Mouse (Mus musculus) embryonic facial prominence, embryonic 10.5 days (tissue): ENCODE measurements around the gene Olfr486. TPM values are rescaled to one million over a fixed set of nuclear protein-coding genes. Genes with fewer than 3 reads are reported as not detected.
"Not testable (repeated sequence)": the region's sequence is repeated elsewhere in the genome, so short reads cannot be mapped to it uniquely, and the experiment has no call there.

ENCODE experiments used
- DNase-seq: peaks from one replicate; pipeline ENCODE4 v3.0.0-alpha.2; 2017; ENCODE audit warnings: low spot score
- H3K27ac ChIP-seq: fragments of 300-500 bp; sonication (generic); replicated peaks from 2 replicates; pipeline ENCODE4 v1.5.1; 2016; ENCODE audit warnings: mild to moderate bottlenecking
- H3K27me3 ChIP-seq: fragments of 300-500 bp; sonication (generic); replicated peaks from 2 replicates; pipeline ENCODE4 v1.6.1; 2016; ENCODE audit warnings: low read depth, mild to moderate bottlenecking; ENCODE audit not compliant: poor library complexity, severe bottlenecking
- H3K36me3 ChIP-seq: fragments of 300-500 bp; sonication (generic); replicated peaks from 2 replicates; pipeline ENCODE4 v1.6.1; 2016; ENCODE audit warnings: mild to moderate bottlenecking, moderate library complexity
- H3K4me1 ChIP-seq: fragments of 300-500 bp; sonication (generic); 2 replicates; pipeline ENCODE4 v1.6.1; 2016
- H3K4me3 ChIP-seq: fragments of 300-500 bp; sonication (generic); 2 replicates; pipeline ENCODE4 v1.5.1; 2016; ENCODE audit warnings: mild to moderate bottlenecking, moderate library complexity
- H3K9me3 ChIP-seq: fragments of 300-500 bp; sonication (generic); 2 replicates; pipeline ENCODE4 v1.6.1; 2016; ENCODE audit warnings: mild to moderate bottlenecking
- WGBS: fragments of 180-500 bp; shearing (Covaris S2); methylation state at CpG from one replicate; pipeline ENCODE4 v1.1.7; 2016; 5-methylcytosine and 5-hydroxymethylcytosine counted together
- polyA plus RNA-seq: library from polyadenylated mRNA; unstranded; fragments of >200 nt; fragmentation: Nextera tagmentation; extraction: Ambion mirVana; gene quantifications from 2 replicates; pipeline ENCODE4 v1.2.1, GENCODE M21; 2016

The Olfr486 gene
- not detected in 2 replicates for polyA plus RNA-seq

DNA sequence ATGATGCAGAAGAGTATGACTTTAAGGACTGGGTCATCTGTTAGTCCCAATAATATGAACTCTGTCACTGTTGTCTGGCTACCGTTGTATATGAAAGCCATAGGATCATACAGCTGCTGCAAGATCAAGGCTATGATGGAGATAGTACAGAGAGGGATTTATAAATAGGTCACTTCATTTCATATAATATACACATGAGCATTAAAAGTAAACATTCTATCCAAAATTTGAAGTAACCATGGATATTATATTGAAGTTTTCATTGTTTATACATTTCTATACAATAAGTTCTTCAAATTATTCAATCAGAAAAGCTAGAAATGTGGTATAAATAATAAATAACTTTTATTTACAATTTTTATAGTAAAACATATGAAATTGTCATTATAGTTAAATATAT is at the start of gene Olfr486:
TSS of gene Olfr486 (minus strand) at position 101 of the 400 bp plus-strand sequence.
- H3K27me3 ChIP-seq, H3K36me3 ChIP-seq, H3K27ac ChIP-seq, H3K4me3 ChIP-seq, DNase-seq, H3K9me3 ChIP-seq, H3K4me1 ChIP-seq: not testable (repeated sequence)
- 93% methylated on average over 1 of the region's 1 CpGs for WGBS

DNA sequence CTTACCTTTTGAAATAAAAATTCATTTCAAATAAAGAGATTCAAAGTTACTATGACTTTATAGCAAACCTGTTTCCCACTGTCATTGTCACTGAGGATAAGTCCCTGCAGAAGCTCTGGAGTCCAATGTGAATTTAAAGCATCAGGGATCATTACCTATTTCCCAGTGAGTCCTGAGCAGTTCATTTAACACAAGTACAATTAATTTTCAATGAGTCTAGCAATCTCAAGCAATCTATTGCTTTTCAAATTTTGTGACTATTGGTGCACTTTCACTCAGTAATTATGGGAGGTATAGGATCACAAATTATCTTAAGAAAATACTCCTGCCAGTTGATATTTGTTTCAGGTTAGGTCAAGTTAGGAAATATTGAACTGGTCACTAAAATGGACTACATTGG is 42.0 kb upstream of the Olfr486 start, which contains the start of gene Olfr487:
TSS of gene Olfr487 (minus strand) at position 101 of the 400 bp plus-strand sequence.
- not testable (repeated sequence) for H3K4me1 ChIP-seq, H3K36me3 ChIP-seq, H3K9me3 ChIP-seq, DNase-seq, H3K27ac ChIP-seq, H3K27me3 ChIP-seq, H3K4me3 ChIP-seq

DNA sequence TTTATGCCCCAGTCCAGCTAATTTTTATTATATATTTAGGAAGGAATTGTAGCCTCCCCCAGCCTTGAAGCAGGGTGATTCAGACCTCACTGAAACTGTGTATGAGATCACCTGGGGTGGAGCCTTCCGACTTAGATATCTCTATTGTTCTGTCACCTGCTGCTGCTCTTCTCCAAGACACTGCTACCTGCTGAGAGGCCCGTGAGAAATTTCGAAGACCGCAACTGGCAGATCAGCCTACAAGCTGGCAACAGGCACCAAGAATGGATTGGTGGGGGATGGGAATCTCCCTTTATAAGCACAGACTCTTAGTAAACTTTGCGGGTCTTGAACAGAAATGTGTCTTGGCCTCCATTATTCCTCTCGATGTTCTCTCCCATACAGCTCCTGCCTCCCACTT is 24.4 kb upstream of the Olfr486 start:
- H3K27me3 ChIP-seq = no peaks in the 10 kb centered on the region
- no peak for DNase-seq
- WGBS = 55% methylated on average over 6 of the region's 6 CpGs

GRCm38 (mm10) chr7:108196337-108196736 is 23.8 kb upstream of the Olfr486 start:
- H3K4me3 ChIP-seq = not testable (repeated sequence)

More for the DNA sequence above, 24.4 kb upstream of the Olfr486 start:
- Histone ChIP-seq H3K27ac (no peak overlapping the region), H3K9me3 (no peaks in the 10 kb centered on the region), H3K4me3 (no peak overlapping the region), H3K36me3 (no peaks in the 10 kb centered on the region), H3K4me1 (no peaks in the 10 kb centered on the region)

DNA sequence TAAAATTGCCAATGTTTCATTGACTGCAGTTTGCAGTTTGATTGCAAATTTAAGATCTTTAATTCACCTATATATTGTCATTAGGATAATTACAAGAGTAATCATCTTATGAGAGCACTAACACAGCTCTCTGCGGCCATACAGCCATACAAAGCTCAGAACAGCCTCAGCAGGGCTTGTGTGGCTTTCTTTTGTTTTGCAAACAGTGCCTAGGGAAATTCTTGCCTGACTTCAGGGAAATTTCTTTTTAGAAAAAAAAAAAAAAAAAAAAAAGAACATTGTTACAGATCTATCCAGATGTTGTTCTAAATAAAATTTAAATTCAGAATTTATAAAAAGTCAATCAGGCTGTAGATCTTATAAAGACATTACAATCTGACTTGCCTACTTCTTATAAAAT is 20.2 kb upstream of the Olfr486 start:
- H3K36me3 ChIP-seq, H3K27me3 ChIP-seq: not testable (repeated sequence)
- 51% methylated on average over 1 of the region's 1 CpGs for WGBS

More at GRCm38 (mm10) chr7:108196337-108196736, 23.8 kb upstream of the Olfr486 start:
- H3K4me1 ChIP-seq, DNase-seq, H3K27me3 ChIP-seq, H3K36me3 ChIP-seq, H3K27ac ChIP-seq, H3K9me3 ChIP-seq: not testable (repeated sequence)
- 55% methylated on average over 3 of the region's 3 CpGs for WGBS

GRCm38 (mm10) chr7:108191196-108191595 is 18.7 kb upstream of the Olfr486 start:
- H3K36me3 ChIP-seq, H3K4me3 ChIP-seq, H3K27me3 ChIP-seq, H3K27ac ChIP-seq, H3K4me1 ChIP-seq, H3K9me3 ChIP-seq, DNase-seq: not testable (repeated sequence)
- WGBS = 58% methylated on average over 2 of the region's 2 CpGs

More for the DNA sequence above, 20.2 kb upstream of the Olfr486 start:
- DNase-seq, H3K27ac ChIP-seq, H3K4me1 ChIP-seq, H3K9me3 ChIP-seq, H3K4me3 ChIP-seq: not testable (repeated sequence)

DNA sequence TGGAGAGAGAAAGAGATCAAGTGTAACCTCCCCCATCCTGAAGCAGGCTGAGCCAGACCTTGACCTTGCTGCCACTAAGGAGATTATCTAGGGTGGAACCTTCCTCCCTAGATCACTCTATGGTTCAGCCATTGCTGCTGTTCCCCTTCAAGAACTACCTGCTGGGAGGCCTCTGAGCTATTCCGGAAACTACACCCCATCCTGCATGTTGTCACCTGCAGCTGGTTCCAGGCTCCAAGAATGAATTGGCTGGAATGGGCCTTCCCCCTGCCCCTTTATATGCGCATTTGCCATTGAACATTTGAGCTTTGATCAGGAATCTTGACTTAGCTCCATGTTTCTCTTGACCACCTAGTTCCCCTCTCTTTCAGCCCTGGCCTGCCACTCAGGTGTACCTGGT is 12.7 kb upstream of the Olfr486 start:
- H3K36me3 ChIP-seq, H3K27ac ChIP-seq, H3K27me3 ChIP-seq, H3K4me1 ChIP-seq, H3K9me3 ChIP-seq, H3K4me3 ChIP-seq, DNase-seq: not testable (repeated sequence)
- 88% methylated on average over 2 of the region's 2 CpGs for WGBS

DNA sequence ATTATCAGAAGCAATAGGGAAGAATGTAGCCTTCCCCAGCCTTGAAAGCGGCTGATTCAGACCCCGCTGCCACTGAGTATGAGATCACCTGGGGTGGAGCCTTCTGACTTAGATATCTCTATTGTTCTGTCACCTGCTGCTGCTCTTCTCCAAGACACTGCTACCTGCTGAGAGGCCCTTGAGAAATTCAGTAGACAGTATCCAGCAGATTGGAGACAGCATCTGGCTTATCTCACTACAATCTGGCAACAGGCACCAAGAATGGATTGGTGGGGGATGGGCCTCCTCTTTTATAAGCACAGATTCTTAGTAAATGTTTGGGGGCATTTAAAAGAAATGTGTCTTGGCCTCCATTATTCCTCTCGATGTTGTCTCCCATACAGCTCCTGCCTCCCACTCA is 11.9 kb upstream of the Olfr486 start:
- not testable (repeated sequence) for DNase-seq, H3K27ac ChIP-seq
- 76% methylated on average over 3 of the region's 3 CpGs for WGBS

GRCm38 (mm10) chr7:108159771-108160170 is 12.8 kb downstream of the Olfr486 start, which contains the start of gene Olfr485:
TSS of gene Olfr485 (minus strand) at chr7:108159871.
- H3K4me3 ChIP-seq = no peak within 1 kb of the TSS
- no peaks in the 10 kb centered on the region for H3K4me1 ChIP-seq
- H3K36me3 ChIP-seq = no peaks in the 10 kb centered on the region
- H3K27ac ChIP-seq = no peak within 1 kb of the TSS
- H3K9me3 ChIP-seq = no peaks in the 10 kb centered on the region
- DNase-seq = no peak
- H3K27me3 ChIP-seq = no peaks in the 10 kb centered on the region

More for the DNA sequence above, 11.9 kb upstream of the Olfr486 start:
- not testable (repeated sequence) for H3K27me3 ChIP-seq, H3K9me3 ChIP-seq, H3K36me3 ChIP-seq, H3K4me3 ChIP-seq, H3K4me1 ChIP-seq

DNA sequence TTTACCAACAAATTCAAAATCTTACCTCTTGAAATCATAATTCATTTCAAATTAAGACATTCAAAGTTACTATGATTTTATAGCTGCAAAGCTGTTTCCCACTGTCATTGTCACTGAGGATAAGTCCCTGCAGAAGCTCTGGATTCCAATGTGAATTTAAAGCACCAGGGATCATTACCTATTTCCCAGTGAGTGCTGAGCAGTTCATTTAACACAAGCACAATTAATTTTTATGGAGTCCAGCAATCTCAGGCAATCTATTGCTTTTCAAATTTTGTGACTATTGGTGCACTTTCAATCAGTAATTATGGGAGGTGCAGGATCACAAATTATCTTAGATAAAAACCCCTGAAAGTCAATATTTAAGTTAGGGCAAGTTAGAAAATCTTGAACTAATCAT is 45.2 kb downstream of the Olfr486 start, which contains the start of gene Olfr484:
TSS of gene Olfr484 (minus strand) at position 101 of the 400 bp plus-strand sequence.
- Histone ChIP-seq H3K4me3 (no peak within 1 kb of the TSS), H3K9me3 (no peaks in the 10 kb centered on the region), H3K4me1 (no peaks in the 10 kb centered on the region), H3K36me3 (no peaks in the 10 kb centered on the region), H3K27ac (no peak within 1 kb of the TSS), H3K27me3 (no peaks in the 10 kb centered on the region)
- no peak for DNase-seq

Other genes starting within 250 kb of the Olfr486 start
- not detected in 2 replicates for gene Olfr473, start 242.3 kb downstream of the Olfr486 start, polyA plus RNA-seq
- gene Olfr474, start 218.1 kb downstream of the Olfr486 start, polyA plus RNA-seq = not detected in 2 replicates
- not detected in 2 replicates for gene Olfr476, start 207.9 kb downstream of the Olfr486 start, polyA plus RNA-seq
- gene Olfr477, start 186.0 kb downstream of the Olfr486 start, polyA plus RNA-seq = not detected in 2 replicates
- gene Olfr478, start 138.8 kb downstream of the Olfr486 start, polyA plus RNA-seq = not detected in 2 replicates
- not detected in 2 replicates for gene Olfr479, start 122.0 kb downstream of the Olfr486 start, polyA plus RNA-seq
- gene Olfr480, start 105.4 kb downstream of the Olfr486 start, polyA plus RNA-seq = not detected in 2 replicates
- gene Olfr481, start 92.9 kb downstream of the Olfr486 start, polyA plus RNA-seq = not detected in 2 replicates
- 0.06 TPM in 1 of 2 replicates, not detected in the other for gene Olfr482, start 75.2 kb downstream of the Olfr486 start, polyA plus RNA-seq
- not detected in 2 replicates for gene Olfr483, start 71.9 kb downstream of the Olfr486 start, polyA plus RNA-seq
- not detected in 2 replicates for gene Olfr484, start 45.3 kb downstream of the Olfr486 start, polyA plus RNA-seq
- not detected in 2 replicates for gene Olfr485, start 12.9 kb downstream of the Olfr486 start, polyA plus RNA-seq
- gene Olfr487, start 41.9 kb upstream of the Olfr486 start, polyA plus RNA-seq = not detected in 2 replicates
- gene Olfr488, start 85.6 kb upstream of the Olfr486 start, polyA plus RNA-seq = not detected in 2 replicates
- not detected in 2 replicates for gene Olfr490, start 116.2 kb upstream of the Olfr486 start, polyA plus RNA-seq
- gene Olfr491, start 140.7 kb upstream of the Olfr486 start, polyA plus RNA-seq = not detected in 2 replicates
- gene Olfr492, start 150.9 kb upstream of the Olfr486 start, polyA plus RNA-seq = not detected in 2 replicates
- gene Olfr493, start 174.2 kb upstream of the Olfr486 start, polyA plus RNA-seq = not detected in 2 replicates
- gene Olfr494, start 192.6 kb upstream of the Olfr486 start, polyA plus RNA-seq = not detected in 2 replicates
- gene Olfr495, start 220.4 kb upstream of the Olfr486 start, polyA plus RNA-seq = not detected in 2 replicates
- gene Olfr497, start 247.7 kb upstream of the Olfr486 start, polyA plus RNA-seq = not detected in 2 replicates